Mouse (Mus musculus): ENCODE results near the gene Sesn2. TPM values are rescaled to one million over a fixed set of nuclear protein-coding genes. Genes with fewer than 3 reads are reported as not detected.

The Sesn2 gene
- polyA plus RNA-seq, 2 experiments, result 5.9 to 6.4 TPM

DNA sequence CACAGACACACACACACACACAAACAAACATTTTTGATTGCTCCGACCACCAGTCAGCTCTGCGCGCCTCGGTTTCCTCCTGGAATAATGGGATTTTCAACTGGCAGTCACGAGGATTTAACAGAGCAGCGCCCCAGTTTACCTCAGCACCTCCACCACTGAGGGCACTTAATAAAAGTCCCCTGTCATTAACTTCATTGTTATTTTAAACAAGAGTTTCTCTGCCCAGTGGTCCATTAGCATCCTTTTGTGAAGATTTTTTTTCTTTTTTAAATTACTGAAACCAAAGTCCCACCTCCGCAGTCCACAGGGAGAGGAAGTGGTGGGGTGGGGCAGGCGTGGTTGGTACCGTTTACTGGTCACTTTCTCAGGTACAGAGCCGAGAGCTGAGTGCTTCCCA lies 4.5 kb downstream of the Sesn2 start:
- no peak overlapping the region for H3K9ac ChIP-seq (ENCODE audit: low read depth, low read length, severe bottlenecking)
- TF ChIP-seq POLR2A (IDR thresholded peaks at IDR 0.05; ENCODE audit: borderline replicate concordance, extremely low read depth, insufficient read depth, insufficient read length), result no peak
- no peak overlapping the region for H3K27ac ChIP-seq (replicated peaks; ENCODE audit: low read depth, low read length)
- 44% methylated on average over 10 of the region's 10 CpGs for WGBS
- H3K36me3 ChIP-seq (ENCODE audit: control insufficient read depth, insufficient read depth, low read length), result peaks cover 4% of the 10 kb centered on the region; the same call in 1 of the 2 replicates
- no peak overlapping the region for H3K4me2 ChIP-seq (replicated peaks; ENCODE audit: low read depth, low read length, severe bottlenecking)
- H3K4me3 ChIP-seq (replicated peaks; ENCODE audit: low read length), result no peak overlapping the region
- ATAC-seq (ENCODE audit: low FRiP score, low read depth) (no peak), DNase-seq (ENCODE audit: low spot score) (no peak)
- H3K9me3 ChIP-seq (ENCODE audit: control insufficient read depth, low read length), result no peaks in the 10 kb centered on the region
- H3K27me3 ChIP-seq (ENCODE audit: control insufficient read depth, insufficient read depth, low read length), result no peaks in the 10 kb centered on the region
- H3K4me1 ChIP-seq (ENCODE audit: control insufficient read depth, insufficient read depth, low read length), result no peaks in the 10 kb centered on the region; the same call in 1 of the 2 replicates

DNA sequence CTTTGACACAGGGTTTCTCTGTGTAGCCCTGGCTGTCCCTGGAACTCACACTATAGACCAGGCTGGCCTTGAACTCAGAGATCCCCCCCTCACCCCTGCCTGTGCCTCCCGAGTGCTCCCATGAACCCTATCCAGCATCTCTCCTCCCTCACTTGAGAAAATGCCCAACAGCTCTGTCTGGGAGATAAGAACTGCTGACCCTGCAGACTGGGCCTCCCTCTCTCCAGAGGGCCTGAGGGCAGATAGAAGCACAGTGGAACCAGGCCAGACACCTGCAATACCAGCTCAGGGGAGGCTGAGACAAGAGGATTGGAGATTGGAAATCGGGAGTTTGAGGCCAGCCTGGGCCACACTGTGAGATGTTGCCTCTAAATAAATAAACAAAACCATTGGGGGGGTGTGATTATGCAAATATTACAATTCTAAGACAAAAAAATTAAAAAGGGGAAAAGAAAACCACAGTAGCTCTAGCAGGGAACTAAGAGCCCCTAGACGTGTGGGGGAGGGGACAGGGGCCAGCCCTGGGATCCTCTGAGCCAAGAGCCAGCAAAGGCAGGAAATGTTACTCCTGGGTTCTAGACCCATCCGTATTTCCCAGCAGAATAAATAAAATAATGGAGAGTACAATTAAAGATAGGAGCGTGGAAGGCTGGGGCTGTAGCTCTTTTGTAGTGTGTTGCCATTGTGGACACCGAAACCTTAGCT lies 5.1 kb downstream of the Sesn2 start:
- H3K9ac ChIP-seq (ENCODE audit: low read depth, low read length, severe bottlenecking), result no peak overlapping the region
- no peak overlapping the region for H3K4me3 ChIP-seq (replicated peaks; ENCODE audit: low read length)
- no peak for TF ChIP-seq POLR2A (IDR thresholded peaks at IDR 0.05; ENCODE audit: borderline replicate concordance, extremely low read depth, insufficient read depth, insufficient read length)
- no peaks in the 10 kb centered on the region for H3K4me1 ChIP-seq (ENCODE audit: control insufficient read depth, insufficient read depth, low read length)
- WGBS, result 69% methylated on average over 6 of the region's 6 CpGs
- DNase-seq (ENCODE audit: low spot score) (no peak), ATAC-seq (ENCODE audit: low FRiP score, low read depth) (no peak)
- peaks cover 8% of the 10 kb centered on the region; the same call in 1 of the 2 replicates for H3K36me3 ChIP-seq (ENCODE audit: control insufficient read depth, insufficient read depth, low read length)
- H3K9me3 ChIP-seq (ENCODE audit: control insufficient read depth, low read length), result no peaks in the 10 kb centered on the region
- no peaks in the 10 kb centered on the region for H3K27me3 ChIP-seq (ENCODE audit: control insufficient read depth, insufficient read depth, low read length)
- H3K27ac ChIP-seq (replicated peaks; ENCODE audit: low read depth, low read length), result no peak overlapping the region
- no peak overlapping the region for H3K4me2 ChIP-seq (replicated peaks; ENCODE audit: low read depth, low read length, severe bottlenecking)

DNA sequence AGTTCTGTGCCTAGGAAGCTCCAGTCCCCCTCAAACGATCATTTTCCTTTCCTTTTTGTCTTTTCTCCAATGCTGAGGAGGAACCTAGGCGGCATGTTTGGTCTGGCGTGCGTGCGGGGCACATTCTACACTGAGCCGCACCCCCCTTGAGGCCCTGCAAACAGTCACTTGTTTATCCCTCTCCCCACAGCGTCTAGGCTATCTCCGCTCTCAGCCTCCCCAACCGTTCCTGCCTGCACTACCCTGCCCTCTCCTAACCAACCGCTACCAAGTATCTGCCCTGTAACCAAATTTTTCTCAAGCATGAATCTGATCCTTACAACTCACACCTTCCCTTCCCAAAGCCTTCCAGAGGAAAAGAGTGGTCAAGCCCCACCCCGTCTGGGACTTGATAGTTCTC lies 7.0 kb downstream of the Sesn2 start:
- no peak overlapping the region for H3K4me2 ChIP-seq (replicated peaks; ENCODE audit: low read depth, low read length, severe bottlenecking)
- no peak overlapping the region for H3K9ac ChIP-seq (ENCODE audit: low read depth, low read length, severe bottlenecking)
- H3K4me3 ChIP-seq (replicated peaks; ENCODE audit: low read length), result no peak overlapping the region
- H3K27ac ChIP-seq (replicated peaks; ENCODE audit: low read depth, low read length), result no peak overlapping the region
- no peaks in the 10 kb centered on the region for H3K27me3 ChIP-seq (ENCODE audit: control insufficient read depth, insufficient read depth, low read length)
- H3K36me3 ChIP-seq (ENCODE audit: control insufficient read depth, insufficient read depth, low read length), result peaks cover 17% of the 10 kb centered on the region
- no peak for TF ChIP-seq POLR2A (IDR thresholded peaks at IDR 0.05; ENCODE audit: borderline replicate concordance, extremely low read depth, insufficient read depth, insufficient read length)
- ATAC-seq (ENCODE audit: low FRiP score, low read depth), result no peak
- 80% methylated on average over 11 of the region's 11 CpGs for WGBS
- no peaks in the 10 kb centered on the region for H3K9me3 ChIP-seq (ENCODE audit: control insufficient read depth, low read length)
- DNase-seq (ENCODE audit: low spot score), result no peak
- no peaks in the 10 kb centered on the region for H3K4me1 ChIP-seq (ENCODE audit: control insufficient read depth, insufficient read depth, low read length)

DNA sequence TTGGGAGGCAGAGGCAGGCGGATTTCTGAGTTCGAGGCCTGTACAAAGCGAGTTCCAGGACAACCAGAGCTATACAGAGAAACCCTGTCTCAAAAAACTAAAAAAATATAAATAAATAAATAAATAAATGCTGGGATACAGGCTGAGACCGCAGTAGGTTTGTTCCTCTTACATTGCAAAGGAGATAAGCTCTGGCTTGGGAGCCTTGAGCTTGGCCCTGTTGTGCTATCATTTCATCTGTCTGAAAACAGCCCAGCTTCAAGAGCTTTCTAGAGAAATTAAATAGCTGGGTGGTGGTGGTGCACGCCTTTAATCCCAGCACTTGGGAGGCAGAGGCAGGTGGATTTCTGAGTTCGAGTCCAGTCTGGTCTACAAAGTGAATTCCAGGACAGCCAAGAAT lies 8.7 kb downstream of the Sesn2 start:
- DNase-seq (ENCODE audit: low spot score), result no peak
- Histone ChIP-seq H3K4me2 (replicated peaks; ENCODE audit: low read depth, low read length, severe bottlenecking) (no peak overlapping the region), H3K9ac (ENCODE audit: low read depth, low read length, severe bottlenecking) (no peak overlapping the region), H3K9me3 (ENCODE audit: control insufficient read depth, low read length) (no peaks in the 10 kb centered on the region), H3K27ac (replicated peaks; ENCODE audit: low read depth, low read length) (no peak overlapping the region), H3K4me3 (replicated peaks; ENCODE audit: low read length) (no peak overlapping the region), H3K36me3 (ENCODE audit: control insufficient read depth, insufficient read depth, low read length) (peaks cover 29% of the 10 kb centered on the region), H3K4me1 (ENCODE audit: control insufficient read depth, insufficient read depth, low read length) (no peaks in the 10 kb centered on the region), H3K27me3 (ENCODE audit: control insufficient read depth, insufficient read depth, low read length) (no peaks in the 10 kb centered on the region)
- 92% methylated on average over 6 of the region's 6 CpGs for WGBS
- no peak for TF ChIP-seq POLR2A (IDR thresholded peaks at IDR 0.05; ENCODE audit: borderline replicate concordance, extremely low read depth, insufficient read depth, insufficient read length)
- no peak for ATAC-seq (ENCODE audit: low FRiP score, low read depth)

DNA sequence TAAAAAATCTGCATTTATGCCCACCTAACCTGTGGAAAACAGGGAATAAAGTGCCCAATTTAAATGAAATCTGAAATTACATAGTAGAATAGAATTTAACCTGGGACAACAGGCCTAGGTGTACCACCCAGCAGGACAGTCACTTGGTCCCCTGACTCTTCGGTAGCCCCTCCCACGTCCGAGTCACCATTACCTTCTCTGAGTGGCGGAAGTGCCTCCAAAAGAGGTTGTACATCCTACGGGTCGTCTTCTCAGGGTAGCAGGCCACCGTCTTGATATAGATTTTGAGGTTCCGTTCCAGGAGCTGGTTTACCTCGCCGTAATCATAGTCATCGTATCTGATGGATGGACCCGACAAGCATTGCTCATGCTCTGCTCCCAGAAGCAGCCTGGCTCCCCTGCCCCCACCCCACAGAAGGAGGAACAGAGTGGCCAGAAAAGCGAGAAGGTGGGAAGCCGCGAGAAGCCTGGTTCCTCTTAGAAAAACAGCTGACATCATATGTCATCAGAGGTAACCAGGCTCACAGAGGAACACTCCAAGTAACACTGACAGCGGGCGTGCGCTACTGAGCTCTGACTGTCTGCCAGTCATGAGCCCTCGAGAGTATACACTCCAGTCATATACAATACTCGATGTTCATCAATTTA lies 15.9 kb downstream of the Sesn2 start:
- no peak overlapping the region for H3K9ac ChIP-seq (ENCODE audit: low read depth, low read length, severe bottlenecking)
- H3K27me3 ChIP-seq (ENCODE audit: control insufficient read depth, insufficient read depth, low read length), result no peaks in the 10 kb centered on the region
- H3K36me3 ChIP-seq (ENCODE audit: control insufficient read depth, insufficient read depth, low read length), result peaks cover 38% of the 10 kb centered on the region
- ATAC-seq (ENCODE audit: low FRiP score, low read depth) (no peak), DNase-seq (ENCODE audit: low spot score) (no peak)
- no peak overlapping the region for H3K4me2 ChIP-seq (replicated peaks; ENCODE audit: low read depth, low read length, severe bottlenecking)
- H3K9me3 ChIP-seq (ENCODE audit: control insufficient read depth, low read length), result no peaks in the 10 kb centered on the region
- 79% methylated on average over 20 of the region's 20 CpGs for WGBS
- no peak overlapping the region for H3K4me3 ChIP-seq (replicated peaks; ENCODE audit: low read length)
- H3K4me1 ChIP-seq (ENCODE audit: control insufficient read depth, insufficient read depth, low read length), result no peaks in the 10 kb centered on the region
- TF ChIP-seq POLR2A (IDR thresholded peaks at IDR 0.05; ENCODE audit: borderline replicate concordance, extremely low read depth, insufficient read depth, insufficient read length), result no peak
- H3K27ac ChIP-seq (replicated peaks; ENCODE audit: low read depth, low read length), result no peak overlapping the region

Measured in limb, embryonic 14.5 days (tissue).